Mouse (Mus musculus) monocyte, adult 2 months (primary cell): ENCODE data around the gene Gm11096.

Source experiments
- DNase-seq, 2 experiments: peaks; one replicate each; pipeline ENCODE4 v3.0.0; 2022; ENCODE audit warnings: low spot score in 2 of 2, low read depth in 1 of 2

The Gm11096 gene

DNA sequence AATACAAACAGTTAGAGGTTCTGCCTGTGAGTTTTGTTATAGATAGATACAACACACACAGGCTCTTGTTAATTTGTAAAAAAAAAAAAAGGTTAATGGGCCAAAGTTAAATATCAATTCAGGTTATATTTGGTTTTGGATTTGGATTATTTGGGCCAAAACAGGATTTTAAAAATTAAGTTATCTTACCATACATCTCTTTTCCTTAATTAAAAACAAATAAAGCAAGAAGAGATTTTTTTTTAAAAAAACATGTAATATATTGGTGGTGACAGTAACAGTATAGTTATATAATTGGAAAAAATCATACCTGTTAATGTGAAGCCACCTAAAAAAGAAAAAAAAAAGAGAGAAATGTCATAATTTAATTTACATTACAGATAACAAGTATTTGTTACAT lies at the start of gene Gm11096:
TSS of gene Gm11096 (plus strand) at position 301 of the 400 bp plus-strand sequence.
- DNase-seq = no peak

DNA sequence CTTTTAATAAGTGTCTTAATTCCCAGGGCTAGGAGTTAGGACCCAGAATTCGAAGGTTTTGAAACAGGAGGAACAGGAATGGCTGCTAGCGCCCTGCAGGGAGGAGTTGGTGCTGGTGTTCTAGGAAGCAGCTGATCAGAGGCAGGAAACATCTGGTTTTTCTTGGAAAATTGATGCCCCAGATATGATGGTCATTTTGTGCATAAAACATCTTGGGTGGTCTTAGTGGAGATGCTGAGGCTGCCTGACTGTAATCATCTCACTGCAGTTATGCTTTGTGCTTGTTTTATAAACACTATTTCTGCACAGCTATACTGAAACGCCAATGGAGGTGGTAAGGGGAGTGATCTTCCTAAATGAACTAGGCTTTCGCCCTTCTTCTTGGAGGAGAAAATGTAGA lies 48.5 kb upstream of the Gm11096 start:
- no peak for DNase-seq

DNA sequence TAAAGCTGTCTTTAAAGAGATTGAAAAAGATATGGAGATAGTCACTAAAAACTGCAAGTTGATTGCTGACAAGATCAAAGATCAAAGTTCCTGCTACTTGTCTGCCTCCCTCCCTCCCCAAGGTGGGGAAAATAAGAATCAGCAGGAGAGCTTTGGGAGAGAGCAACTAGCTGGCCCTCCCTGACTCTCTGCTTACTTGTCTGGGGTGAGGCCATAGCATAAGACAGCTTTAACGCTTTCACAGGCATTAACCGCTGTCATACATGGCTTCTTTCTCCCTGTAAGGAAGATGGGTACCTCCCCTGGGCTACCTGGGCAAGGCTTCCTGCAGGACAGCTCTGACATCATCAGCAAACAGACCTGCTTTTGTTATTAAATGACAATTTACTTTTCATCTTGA lies 47.4 kb upstream of the Gm11096 start:
- no peak for DNase-seq

DNA sequence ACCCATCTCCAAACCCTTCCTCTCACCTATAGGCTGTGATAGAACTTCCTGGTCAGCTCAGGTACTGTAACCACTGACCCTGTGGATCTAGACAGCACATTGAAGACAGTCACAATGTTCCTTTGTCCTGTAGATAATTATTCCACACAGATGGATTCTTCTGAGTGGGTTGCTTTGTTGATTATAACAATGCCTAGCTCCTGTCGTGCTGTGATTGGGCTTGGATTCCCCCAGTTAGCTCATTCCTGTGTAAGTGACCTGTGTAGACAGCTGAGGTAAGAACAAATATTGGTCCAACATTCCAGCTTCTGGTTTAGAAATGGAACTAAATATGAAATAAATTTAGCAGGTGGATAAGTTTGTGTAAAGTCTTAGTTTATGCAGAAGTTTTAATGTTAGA lies 44.1 kb upstream of the Gm11096 start:
- DNase-seq = no peak

DNA sequence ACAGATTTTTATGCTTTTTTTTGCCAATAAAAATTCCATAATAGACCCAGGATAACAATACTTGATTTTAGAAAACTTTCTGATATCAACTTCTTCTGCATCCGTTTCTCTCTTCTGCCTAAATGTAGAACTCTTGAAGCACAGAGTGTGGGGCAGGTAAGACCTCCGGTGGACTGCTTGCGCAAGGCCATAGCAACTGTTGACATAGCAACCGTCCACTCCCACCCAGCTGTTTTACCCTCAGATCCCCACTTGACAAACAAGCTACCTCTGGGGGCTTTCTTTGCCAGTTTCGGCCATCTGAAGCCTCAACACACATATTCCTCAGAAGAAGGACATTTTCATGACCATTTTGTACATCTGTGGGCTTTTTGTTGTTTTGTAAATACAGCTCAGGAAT lies 41.2 kb upstream of the Gm11096 start:
- no peak for DNase-seq

DNA sequence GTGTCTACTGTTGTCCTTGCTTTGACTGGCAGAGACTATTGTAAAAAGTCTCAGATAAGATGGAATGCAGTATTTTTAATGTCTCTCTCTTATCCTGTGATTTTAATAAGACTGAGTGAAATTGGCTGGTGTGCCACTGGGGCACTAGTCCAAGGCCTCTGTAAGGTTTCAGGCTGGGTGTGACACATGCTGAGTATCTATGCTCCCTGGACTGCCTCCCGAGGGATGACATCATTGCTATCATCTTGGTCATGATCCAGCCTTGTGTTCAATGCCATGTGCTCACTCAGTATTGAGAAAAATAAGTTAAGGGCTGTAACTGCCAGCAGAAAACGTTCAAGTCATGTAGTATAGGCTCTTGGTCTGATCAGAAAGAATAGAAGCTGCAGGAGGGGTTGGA lies 38.9 kb upstream of the Gm11096 start:
- DNase-seq = no peak

DNA sequence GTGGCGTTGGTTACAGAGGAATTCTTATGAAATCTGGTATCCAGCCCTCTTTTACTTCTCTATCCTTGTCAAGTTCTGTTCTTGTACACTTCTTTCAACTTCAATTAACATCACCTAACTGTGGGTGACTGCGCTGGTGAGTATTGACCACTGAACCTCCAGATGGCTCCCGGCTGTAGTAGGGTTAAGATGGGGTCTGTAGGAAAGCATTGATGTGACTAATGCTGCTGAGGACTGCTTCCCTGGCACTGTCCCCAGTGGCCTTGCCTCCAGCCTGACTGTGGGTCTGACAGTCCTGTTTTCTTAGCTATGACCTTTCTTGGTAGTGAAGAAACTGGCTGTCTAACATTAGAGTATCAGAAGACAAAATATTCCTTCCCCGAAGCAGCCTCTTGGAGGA lies 38.4 kb upstream of the Gm11096 start:
- DNase-seq = no peak

DNA sequence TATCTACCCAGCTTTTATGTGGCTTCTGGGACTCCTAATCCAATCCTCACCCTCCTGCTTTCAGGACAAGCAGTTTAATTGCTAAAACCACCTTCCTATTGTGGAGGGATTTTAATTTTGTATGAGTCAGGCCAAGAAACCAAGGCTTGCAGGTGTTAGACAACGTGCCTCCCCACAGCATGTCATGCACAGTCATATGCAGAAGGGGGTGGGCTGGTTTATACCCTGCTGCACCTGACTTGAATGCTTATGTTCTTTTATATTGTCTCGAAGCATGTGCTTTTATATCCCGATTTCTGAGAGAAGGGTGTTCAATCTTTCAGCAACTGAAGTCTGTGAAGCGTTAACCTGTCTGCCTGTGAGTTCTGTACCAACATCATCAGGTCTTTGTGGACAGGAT lies 37.3 kb upstream of the Gm11096 start:
- no peak for DNase-seq

DNA sequence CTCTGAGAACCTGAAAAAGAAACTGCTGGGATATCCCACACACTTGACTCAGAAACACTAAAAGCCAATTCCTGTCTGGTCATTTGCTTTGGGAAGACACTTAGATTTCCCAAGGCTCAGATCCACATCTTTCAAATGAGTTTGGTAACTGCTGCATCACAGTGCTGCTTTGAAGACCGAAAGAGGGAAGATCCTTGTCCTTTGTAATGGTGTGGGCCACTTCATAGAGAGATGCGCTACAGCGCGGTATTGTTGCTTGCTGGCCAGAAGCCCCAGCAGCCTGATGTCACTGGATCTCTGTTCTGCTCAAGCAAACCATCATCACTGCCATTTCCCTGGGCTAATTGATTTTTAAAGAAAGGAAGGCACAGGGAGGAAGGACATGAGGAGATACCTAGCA lies 28.8 kb upstream of the Gm11096 start:
- no peak for DNase-seq

DNA sequence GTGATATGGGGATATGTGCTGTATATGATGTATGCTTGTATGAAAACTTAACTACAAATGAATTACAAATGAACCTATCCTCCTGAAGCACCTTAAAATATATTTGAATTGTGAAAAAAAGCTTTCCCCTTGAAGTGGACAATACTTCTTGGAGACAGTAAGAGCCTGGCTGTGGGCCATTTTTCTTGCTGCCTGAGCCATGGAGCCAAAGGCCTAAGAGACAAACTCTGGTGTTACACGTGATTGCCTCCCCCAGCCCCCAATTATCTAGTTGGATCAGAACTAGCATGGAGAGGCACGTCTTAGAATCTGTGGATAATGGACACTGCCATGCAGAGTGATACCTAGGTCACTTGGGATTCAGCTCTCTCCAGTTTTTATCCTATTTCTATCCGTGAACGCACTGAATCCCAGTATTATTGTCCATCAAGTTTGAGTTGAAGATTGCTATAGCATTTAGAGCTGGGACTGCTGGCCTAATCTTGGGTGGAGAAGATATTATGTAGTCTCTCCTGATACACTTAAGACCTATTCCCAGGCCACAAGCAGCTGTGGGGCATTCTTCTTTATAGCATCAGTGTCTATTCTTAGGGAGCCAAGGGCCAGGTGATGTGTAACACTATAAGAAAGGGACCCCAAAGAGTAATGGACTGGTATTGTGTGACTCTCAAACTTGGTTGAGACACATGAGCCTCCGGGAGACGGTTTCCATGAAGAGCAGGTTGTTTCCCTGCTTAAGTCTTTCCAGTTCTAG lies 25.0 kb upstream of the Gm11096 start:
- no peak for DNase-seq

DNA sequence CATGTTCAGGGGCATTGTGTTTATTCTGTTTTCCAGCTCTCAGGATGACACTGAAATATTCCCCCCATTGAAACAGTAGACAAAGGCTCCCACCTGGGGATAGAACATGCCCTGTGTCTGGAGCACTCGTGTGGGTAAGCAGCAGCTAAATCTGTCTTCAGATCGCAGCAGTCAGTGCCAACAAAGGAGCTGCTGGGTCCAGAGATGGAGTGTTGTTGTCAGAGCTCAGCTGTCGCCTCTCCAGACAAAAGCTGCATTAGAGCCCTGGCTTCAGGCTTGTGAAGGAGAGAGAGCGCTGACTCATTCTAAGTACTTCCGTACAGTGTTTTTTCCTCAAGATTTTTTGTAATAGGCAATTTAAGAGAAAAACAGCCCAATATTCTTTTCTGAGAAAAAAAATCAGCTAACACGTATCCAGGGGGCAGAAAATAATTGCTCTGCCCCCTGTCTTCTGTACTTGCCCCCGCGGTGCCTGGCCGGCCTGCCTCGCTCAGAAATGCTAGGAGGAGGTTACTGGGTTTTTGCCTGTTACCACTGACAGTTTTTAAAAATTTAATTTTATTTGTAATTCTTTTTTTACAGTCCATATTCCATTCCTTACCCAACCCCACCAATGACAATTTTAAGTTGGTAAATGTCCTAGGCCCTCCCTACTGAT lies 21.6 kb upstream of the Gm11096 start:
- no peak for DNase-seq

DNA sequence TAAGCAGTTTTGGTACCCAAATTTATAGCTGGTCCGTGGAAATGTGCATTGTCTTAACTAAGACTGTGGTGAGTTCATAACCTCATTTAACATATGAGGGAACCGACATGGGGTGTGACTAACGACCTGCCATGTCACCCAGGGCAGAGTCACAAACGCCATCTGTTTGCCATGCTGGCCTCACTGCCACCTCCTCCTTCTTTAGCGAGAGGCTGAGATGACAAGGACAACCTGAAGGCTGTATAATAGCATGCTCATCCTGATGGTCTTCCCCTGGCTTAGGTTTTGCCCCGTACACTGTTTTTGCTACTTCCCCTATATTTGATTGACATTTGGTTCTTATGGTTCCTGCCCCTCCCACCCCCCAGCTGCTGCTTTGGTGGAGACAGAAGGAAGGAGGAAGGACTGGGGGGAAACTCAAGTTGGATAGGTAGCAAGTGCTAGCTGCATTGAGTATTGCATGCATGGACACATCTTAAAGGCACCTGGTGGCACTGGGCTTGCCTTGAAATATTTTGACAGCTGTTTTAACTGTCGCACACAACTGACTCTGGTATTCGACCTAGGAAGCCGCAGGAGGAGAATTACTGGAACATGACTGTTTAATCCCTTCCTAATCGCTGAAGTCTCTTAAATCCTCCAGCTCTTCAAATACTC lies 17.2 kb upstream of the Gm11096 start:
- no peak for DNase-seq

DNA sequence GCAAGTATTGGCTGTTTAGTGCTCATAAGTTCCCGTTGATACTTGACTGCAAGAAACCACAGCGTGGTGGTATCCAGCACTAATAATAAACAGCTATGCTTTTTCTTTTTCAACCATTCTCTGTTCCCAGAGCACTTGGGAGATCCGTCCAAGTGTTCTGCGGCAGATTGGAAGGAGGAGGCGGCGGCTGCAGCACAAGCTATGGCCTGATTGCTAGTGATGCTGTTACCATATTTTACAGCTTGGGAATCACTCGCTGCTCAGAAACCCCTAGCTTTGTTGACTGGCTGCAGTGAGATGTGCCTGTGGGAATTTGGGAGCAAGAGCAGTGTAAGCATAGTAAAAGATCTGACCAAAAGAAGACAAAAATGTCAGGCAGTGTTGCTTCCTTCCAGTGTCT lies 14.3 kb upstream of the Gm11096 start:
- DNase-seq = no peak

DNA sequence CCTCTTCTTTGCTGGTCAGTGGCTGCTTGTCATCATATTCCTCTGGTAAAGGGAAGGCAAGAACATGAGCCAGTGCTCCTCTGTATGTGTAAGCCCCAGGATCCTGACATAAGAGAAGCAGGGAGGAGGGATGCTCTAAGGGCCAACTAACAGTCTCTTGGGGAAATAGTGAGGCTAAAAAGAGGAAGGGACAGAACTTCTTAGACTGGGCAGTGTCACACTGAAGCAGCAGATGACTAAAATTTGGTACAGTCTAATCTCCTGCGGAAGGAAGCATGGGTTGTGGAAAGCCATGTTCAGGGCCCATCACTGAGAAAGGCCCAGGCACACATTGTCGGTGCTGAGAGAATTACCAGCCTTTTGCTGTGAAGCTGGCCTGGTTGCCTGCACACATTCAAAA lies 8.8 kb upstream of the Gm11096 start:
- DNase-seq = no peak

DNA sequence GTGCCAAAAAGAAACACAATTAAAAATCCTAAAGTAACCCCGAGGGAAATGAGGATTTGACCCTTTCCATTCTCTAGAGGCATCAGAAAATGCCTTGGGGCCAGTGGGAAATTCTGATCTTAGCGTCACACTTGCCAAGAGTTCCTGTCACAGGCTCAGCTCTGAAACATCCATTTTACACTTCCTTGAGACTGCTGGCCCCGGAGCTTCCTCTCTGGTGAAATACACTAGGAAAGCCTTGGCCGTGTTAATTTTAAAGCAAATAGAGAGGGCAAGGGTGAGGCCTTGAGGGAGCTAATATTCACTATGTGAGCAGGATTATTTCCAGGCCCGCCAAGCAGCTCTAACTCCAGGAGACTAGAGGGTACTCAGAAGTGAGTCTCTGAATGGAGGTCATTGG lies 8.4 kb upstream of the Gm11096 start:
- DNase-seq = no peak

DNA sequence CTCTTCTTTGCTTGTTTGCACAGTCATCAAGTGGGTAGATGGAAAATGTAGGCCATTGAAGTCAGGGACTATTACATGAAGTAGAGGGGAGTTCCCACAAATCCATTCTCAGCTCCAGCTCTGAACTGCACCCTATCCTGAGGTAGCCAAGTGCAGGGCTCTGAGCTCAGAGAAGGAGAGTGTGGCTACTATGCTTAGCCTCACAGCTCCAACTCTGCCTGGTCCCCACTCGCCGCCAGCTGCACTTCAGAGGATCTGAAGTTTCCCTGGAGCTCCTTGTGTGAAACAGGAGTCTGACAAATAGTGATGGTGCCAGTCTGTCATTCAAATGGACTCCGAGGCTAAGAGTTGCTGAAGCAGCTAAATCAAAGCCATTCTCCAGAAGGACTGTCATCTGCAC lies 13.7 kb downstream of the Gm11096 start:
- DNase-seq = no peak

DNA sequence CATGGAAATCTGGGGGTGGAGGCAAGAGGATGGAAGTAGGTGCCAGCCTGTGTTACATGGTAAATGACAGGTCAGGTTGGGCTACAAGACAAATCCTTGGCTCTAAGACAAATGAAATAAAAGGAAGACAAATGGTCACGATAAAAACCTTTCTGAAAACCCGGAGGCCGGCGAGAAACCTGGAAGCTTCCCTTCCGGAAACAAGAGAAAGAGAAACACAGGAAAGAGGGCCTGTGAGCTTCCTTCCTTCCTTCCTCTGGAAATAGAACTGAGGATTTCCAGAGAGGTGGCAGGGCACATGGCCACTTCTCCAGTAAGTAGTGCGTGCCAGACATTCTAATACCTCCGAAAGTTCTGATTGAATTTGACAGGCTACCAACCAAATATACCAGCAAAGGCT lies 14.4 kb downstream of the Gm11096 start:
- no peak for DNase-seq

DNA sequence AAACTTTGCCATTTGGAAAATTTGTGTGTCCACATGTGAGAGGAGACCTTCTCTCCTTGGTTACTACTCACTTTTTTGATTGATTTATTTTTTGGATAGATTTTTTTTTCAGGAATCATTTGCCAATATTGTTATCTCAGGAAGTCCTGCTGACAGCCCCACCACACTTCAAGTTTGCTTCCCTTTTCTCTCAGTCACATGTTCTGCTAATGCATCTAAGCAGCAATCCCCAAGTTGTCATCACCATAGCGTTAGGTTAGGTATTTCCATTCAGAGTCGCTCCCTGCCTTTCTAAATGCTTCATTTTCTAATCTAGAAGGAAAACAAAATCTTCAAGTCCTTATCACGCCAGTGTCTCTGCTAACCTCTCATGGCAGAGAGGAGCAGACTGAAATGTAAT lies 17.8 kb downstream of the Gm11096 start:
- no peak for DNase-seq

DNA sequence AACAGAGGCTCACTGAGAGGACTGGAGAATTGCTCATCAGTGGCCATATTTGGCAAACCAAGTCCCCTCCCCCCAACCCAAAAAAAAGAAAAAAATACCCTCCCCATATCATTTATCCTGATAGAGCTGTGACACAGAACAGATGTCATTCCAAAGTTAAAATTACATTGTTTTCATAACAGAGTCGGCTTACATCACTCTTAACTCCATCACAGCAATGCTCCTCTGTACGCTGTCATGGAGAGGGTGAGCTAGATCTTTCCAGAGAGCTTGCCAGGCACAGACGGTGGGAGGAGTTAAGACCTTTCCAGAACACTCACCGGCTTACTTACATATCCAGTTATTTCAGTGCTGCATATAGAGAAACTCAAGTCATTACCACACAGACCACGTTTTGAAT lies 27.4 kb downstream of the Gm11096 start:
- no peak for DNase-seq

DNA sequence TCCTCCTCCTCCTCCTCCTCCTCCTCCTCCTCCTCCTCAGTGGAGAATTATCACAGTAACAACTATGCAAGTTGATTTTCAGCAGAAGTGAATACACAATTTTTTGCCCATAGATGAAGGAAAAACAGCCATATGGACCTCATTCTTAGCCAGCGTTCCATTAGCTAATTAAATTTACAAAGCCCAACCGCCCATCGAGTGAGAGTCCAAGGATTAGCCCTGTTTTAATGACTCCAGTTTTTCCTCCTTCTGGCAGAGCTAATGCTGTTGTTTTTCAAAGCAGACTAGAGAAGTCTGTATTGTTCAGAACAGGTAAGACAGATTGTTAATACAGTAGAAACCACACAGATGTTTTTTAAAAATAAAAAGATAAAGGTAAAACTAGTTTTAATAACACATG lies 31.8 kb downstream of the Gm11096 start:
- DNase-seq = no peak

DNA sequence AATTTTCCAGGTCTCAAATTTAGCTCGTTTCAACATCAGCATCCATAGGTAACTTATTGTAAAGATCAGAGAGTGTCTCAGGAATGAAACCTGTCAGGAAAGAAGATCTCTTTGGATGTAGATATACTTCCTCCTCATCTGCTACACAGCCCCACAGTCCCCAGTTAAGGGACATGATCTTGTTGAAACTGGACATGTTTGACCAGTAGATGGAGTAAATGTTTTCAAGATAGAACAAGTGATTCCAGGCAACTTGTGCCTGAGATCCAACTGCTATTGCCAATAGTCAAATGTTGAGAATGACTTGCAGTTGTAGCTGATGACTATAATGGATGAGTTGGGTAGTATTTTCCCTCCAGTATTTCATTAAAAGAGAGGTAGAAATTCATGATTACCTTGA lies 35.9 kb downstream of the Gm11096 start:
- DNase-seq = no peak

DNA sequence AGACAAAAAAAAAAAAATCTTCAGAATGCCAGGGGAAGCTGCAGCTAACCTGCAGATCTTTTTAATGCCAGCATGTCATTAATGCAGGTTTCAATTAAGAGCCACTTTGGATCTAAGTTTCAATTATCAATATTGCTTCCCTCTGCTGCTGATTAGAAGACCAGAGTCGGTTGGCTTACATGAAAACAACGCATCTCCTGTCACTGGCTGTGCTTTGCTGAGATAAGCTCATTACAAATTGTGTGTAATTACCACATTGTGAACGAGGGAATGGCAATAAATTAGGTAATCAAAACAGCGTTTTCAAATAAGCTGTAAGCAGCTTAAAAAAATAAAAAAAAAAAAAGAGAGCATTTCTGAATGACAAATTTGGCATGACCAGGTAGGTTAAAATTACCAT lies 38.2 kb downstream of the Gm11096 start:
- no peak for DNase-seq
